Mouse (Mus musculus) skeletal muscle tissue, adult 2 months (tissue): ENCODE data around the gene Psmb5.
A peak's percentile ranks its signal among the peaks of the same experiment; 100 is the strongest.

Experiments used
- DNase-seq: peaks from one replicate; pipeline ENCODE4 v3.0.0-alpha.2; 2012; ENCODE audit warnings: low read depth, low spot score

Psmb5 gene

DNA sequence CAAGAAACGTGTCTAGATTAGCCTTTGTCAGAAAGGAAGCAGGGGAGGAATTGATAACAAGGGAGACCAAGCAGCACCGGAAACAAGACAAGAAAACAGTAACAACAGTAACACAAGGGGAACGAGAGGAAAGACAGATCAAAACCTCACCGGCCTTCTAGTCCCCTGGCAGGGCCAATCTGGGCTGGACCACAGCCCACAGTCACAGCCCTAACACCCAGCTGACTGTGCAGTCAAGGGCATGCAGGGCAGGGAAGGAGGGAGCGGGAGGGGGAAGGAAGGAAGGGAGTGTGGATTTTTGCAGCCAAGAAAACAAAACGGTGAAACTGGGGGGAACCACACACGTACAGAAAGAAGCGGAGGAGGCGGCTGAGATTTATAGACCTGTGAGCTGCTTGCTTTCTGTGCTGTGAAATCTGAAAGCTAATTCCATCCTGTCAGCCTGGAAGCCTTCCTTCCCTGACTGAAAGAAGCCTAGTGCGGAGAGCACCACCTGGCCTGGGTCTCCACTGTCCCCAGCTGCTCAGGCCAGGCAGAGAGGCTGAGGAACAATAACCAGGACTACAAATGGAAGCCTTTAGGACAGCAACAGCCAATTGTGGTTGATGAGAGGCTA, 25.4 kb downstream of the Psmb5 start:
- DNase-seq = no peak

DNA sequence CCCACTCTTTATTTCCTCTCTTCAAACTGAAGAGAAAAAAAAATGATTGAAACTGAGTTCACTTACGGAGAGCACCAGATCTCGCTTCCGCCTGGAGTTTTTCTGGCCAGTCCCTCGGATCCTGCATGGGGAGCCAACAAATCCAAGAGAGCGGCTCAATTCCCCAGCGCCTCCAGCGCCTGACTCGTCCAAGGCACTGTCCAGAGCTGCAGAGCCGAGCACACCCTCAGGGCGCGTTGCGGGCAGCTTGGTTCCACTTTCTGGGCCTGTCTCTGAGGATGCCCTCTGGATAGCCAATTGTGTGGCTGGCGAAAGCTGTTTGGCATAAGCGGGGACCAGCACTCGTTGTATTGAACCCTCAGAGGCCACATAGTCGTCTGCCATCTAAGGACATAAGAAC, 26.8 kb downstream of the Psmb5 start:
- DNase-seq = no peak

DNA sequence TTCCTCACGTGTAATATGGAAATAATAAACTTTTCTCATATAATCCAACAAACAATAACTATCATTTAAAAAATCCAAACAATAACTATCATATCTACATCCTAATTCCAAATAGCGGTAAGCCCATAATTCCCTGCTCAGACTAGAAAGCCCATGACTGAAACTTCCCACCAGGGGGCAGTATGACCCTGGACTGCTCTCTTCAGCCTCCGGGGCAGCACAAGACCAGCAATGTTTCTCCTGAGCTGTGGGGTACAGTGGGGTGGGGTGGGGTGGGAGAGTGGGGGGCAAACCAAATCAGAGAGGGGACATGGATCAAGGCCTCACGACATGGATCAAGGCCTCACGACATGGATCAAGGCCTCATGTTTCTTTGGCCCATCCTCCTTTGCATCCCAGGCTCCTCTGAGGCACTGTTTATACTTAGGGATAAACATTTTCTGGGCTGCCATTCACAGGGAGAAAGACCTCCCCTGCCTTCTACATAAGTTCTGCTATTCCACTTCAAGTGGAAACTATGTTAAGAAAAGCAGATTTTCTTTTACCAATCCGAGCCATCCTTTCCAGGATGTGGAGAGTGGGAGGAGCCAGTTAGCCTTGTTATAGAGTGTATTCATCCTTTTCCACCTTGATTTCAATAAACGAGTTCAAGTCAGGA, 34.0 kb downstream of the Psmb5 start:
- no peak for DNase-seq

DNA sequence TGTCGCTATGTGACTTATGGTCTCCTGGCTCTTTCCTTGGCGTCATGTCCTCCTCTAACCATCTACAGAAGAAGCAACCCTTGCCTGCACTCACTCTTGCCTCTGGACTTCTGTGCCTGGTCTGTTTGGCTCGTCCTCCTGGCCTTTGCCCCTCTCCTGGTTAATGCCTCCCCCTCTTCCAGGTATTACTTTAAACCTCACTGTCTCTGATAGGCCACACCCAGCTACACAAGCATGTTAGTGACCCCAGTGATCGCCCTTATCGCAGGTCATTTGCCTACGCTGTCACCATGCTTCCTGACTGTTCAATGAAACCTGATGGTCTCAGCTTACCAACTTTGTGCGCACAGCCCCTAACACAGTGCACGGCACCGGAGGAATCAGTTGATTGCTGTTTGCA, 35.3 kb downstream of the Psmb5 start:
- DNase-seq = no peak

DNA sequence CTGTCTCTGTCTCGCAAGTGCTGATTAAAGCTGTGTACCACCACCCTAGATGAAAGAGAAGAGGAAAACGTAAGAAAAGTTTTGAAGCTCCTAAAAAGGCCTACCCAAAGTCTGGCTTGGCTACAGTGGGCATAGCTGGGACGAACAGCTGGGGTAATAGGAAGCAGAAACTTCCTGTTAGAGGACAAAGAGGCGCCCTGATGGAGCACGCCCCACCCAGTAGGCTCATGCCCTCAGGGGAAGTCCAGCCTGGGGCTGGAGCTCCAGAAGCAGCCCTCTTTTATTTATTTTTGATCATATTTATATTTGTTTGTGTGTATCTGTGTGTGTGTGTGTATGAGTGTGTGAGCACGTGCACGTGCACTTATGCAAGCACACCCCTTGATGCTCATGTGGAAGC, 38.2 kb downstream of the Psmb5 start:
- no peak for DNase-seq

DNA sequence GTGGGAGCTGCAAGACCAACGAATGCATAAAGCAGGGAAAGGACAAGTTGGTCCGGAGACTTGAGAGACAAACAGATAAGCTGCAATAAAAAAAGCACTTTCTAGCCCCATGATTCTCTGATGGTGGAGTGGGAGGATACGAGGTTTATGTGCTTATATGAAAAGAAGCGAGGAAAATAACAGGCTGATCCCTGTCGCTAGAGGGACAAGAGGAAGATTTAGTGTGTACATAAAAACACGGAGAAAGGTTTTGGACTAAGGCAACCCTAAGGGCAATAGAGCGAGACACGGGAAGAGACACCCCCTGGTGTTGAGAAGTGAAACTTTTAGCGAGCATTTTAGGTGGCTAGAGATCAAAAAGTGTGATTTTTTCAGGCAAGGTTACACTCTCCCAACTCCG, 39.8 kb downstream of the Psmb5 start:
- DNase-seq = no peak

DNA sequence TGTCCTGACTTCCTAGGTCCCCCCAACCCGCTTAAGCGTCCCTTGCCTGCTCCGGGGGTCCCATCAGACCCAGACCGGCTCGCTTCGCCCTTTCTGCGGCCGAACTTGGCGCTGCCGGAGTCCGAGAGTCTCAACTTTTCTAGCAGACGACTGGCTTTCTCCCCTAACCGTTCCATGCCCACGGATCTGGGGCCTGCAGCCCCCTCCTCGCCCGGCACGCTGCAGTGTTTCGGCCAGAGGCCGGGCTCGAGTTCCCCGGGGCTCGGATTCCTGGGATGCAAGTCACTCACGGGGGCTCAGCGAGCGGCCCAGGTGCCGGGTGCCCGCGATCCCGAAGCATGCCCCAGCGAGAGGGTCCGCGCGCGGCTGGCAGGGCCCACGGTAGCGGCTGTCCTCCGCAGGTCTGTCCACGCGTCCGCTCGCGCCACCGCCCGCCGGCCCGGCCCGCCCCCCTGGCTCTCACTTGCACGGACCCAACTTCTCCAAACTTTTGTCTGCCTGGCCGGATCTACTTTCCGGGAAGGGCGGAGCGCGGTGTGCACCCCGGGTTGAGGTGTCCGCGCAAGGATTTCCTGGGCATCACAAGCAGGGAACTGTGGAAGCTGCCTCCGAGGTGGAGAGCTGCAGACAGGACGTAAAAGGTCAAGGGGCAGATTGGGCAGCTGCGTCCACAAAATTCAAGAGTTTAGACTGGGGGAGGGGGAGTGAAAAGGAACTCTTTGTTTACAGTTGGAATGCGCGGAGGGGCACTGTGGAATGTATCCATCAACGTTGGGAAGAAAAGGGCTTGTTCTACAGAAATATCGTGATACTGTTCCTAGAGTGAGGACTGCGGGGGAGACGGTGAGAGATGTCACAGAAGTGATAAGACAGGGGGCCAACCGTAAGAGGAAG, 40.5 kb downstream of the Psmb5 start, which contains the start of gene Ajuba:
Ajuba (minus strand) TSS at position 470 of the 894 bp plus-strand sequence.
- peak; percentile 65 for DNase-seq

DNA sequence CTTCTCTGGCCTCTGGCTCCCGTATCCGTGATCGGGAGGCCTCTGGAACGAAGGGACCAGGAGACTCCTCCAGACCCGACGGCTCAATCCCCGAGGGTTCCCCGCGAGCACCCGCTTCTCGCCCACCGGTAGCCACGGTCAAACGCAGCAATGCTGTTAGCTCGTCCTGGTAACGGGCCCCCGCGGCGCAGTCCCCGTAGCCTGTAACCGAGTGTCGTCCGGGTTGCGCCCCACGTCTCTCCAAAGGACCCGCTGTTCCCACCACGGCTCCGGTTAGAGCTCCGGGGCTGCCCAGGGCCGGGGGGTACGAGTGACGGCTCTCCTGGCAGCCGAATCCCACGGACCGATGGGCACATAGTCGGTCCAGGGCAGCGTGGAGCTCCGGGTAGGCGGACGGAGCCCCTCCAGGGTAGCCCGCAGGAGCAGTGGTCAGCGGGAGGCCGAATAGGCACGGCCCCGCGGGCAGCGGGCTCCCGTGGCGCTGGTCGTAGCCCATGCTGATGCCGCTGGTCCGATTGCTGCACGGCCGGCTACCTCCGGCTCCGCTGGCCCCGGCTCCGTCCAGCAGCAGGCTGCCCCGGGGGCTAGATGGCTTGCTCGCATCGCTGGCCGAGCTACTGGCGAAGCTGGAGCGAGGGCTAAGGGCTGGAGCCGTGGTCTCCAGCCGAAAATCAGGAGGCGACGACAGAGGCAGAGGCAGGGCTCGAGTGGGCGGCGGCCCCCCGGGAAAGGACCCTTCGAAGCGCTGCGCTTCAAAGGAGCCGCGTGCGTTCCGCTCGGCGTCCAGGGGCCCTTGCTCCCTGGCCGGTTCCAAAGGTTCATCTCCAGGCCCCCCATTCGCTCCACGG, 41.4 kb downstream of the Psmb5 start:
- no peak for DNase-seq

DNA sequence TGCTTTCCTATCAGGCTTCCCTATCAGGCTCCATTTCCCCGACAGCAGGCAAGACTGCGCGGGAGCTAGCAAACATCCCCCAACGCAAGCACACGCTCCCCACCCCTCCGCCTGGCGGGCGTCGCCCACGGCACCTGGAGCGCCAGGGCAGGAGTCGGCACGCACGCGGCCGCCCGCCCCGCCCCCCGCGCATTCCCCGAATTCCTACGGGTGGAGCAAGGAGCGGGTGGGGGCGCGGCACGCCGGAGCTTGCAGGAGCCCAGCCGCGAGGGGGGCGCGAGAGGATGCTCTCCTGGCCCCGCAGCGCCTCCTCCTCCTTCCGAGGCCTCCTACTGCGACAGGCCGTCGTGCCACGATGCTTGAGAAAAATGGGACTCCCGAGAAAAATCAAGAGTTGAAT, 42.2 kb downstream of the Psmb5 start:
- DNase-seq = no peak

DNA sequence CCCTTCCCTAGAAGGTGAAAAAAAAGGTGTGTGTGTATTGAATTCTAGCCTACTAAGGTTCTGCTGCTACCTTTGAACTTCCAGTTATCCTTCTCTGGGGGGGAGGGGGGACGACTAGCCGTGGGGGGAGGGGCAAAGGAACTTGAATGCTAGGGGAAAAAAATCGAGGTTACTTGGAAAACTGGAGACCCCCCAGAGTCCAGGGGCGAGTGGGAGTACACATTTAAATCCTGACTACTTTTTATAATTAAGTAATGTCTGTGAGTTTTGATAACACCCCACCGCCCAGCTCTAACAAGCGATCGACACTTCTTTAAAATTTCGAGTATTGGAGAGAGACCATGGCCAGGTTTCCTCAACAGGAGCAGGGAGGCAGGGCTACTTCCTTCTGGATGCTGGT, 42.8 kb downstream of the Psmb5 start:
- no peak for DNase-seq

DNA sequence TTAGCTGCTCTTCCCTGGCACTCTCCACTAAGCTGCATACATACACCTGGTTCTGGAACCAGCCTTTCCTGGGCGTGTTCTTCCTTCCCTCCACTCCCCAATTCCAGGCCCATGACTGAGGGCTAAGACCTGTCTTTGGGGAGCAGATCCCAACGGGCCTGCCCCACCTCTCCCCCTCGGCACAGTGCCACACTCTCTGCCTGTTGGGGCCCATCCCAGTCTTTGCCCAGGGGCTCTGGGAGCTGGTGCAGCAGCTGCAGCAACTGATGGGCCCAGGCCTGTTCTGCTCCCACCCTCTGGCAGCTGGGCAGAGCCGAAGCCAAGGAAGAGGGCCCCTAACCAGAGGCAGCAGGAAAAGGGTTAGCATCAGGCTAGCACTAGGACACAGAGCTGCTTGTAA, 43.6 kb downstream of the Psmb5 start:
- no peak for DNase-seq

DNA sequence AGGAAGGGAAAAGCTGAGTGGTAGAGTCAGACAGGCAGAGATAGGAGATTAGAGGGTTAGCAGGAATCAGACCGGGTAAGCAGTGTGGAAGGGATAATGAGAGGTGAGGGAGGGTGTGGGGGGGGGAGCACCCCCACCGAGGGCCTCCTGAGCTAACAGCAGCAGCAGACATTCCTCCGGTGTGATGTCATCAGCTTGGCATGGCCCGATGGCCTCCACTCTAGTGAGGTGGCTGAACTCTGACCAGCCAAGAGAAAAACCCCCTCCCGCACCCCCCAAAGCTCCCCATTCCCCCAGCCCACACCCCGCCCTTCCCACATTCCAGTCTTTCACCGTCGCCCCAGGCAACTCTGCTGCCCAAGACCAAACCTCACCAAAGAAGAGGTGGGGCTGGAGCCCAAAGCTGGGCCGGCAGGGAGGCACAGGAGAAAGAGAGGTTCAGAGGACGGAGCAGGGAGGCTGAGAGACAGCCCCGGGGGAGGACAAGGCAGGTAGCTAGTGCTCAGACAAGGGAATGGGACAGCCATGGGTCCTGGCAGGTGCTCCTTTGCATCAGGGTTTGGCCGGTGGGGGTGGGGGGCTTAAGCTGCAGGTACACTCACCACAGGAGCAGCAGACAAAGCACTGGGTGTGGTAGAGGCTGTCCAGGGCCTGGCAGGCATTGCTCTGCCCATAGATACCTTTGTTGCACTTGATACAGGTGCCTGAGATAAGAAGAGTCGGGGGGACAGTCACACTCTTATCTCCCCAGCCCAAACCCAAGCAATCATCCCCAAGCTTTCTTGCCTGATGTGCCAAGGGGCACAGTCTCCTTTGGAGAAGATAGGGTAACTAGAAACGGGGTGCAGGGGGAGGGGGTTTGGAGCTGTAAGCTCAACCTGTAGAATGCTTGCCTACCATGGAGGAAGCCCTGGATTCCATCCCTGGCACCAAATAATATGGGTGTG, 44.8 kb downstream of the Psmb5 start:
- no peak for DNase-seq

DNA sequence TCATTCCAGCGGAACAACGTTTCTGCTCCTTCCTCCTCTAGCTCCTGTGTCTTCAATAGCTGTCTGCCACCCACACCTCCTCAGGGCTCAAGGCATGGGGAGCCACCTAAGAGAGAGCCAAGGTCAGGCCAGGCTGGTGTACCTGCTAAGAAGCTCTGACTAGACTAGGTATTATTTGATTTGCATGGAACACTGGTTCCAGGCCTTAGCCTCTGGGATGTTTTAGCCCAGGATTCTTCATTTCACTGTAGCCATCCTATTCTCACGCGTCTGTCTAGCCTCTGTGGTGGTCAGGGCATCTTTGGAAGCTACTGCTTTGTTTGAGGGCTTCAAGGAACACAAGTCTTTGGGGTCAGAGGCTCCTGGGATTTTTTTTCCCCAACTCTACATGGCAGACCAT, 45.7 kb downstream of the Psmb5 start:
- DNase-seq = no peak

DNA sequence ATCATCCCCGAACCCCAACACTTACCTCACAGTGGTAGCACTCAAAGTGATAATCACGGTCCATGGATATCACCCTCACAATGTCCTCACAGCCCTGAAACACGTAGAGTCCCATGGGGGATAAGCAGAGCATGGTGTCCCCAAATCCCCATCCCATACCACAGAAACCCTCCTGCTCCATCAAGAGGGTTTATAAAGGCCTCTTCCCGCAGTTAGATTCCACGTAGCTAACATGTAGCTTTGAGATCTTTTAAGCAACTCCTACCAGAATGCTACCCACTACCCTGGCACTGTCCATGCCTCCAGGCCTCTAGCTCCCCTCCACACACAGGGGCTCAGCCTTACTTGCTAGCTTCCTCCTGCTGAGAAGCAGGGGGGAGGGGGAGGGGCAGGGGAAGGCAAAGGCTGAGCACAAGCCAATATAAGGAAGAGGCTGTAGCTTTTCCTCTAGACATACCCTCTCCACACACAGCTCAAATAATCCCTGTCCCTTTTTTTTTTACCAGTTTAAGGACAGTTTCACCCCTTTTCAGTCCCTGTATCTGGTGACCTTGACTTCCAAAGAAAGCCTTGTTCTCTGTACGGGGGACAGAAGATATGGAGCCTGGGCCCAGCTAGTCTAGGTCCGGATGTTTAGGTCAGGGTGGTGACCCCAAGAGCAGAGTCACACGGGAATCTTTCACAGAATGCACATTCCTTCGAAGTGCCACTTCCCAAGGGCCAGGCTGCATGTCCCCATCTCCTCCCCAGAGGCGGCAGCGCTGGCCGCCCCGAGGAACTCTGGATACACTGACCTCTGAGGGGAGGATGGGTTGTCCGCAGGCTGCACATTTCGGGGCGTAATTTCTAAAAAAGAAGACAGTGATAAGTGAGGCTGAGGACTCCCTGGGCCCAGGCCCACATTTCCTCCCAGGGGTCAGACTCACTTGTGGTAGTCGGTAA, 48.1 kb downstream of the Psmb5 start:
- DNase-seq = no peak

DNA sequence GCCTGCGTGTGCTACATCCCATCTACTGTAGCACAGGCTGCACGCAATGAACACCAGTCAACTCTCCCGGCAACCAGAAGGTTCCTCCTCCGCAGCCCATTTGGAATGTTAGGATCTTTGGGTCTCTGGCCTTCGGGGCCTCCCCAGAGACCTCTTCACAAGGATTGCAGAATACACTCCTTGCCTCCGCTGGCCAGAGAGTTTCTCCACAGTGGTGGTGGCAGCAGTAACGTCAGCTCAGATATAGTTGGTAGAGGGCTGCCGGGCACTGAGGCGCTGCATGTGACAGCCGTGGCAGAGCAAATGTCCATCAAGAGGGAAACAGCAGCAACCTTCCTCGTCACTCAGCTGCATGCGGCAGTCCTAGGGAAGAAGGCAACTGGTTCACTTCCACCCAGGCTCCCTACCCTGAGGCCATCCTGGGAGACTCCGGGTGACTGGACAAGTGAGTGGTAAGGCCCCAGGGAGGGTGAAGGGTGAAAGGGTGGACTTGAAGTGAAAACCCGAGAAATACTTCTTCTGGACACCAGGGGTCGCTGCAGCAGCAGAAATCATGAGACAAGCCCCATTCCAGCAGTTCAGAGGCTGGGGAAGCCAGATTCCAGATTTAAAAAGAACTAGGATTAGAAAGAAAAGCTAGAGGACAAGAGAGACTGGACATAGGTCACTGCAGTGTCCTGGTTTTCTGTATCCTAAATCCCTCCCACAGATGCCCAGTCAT, 49.0 kb downstream of the Psmb5 start:
- DNase-seq = peak; percentile 76
